Comparison of ENCODE assay signal across 9 mouse cellular contexts in genomic region chr14:93474991-93475390, GRCm38 (mm10).
DNase-seq lines count a peak whose midpoint lies in the region; ATAC-seq and TF ChIP-seq lines count a peak whose summit lies in the region.
"Had no signal": no experiment of that assay in that cellular context is flagged by ENCODE, and none has a peak within 500 bp of the region (broad histone marks: within the 10 kb centered on the region; RNA-seq: fewer than 3 reads in every experiment).

No protein-coding gene starts in this region.

- WGBS in heart, embryonic 11.5 days (ENCODE audit: insufficient replicate concordance) = 52% methylated on average over 2 of the region's 2 CpGs
- WGBS in stomach, postnatal 0 days = 9% methylated on average over 2 of the region's 2 CpGs

- TF ChIP-seq EP300 in stomach, postnatal 0 days (optimal IDR thresholded peaks at IDR 0.05) = no peak

- H3K27ac ChIP-seq in heart, embryonic 11.5 days (ENCODE audit: low read depth, low read length) = no peak overlapping the region
- no peak overlapping the region for H3K27ac ChIP-seq in stomach, postnatal 0 days (replicated peaks)

- DNase-seq in heart, adult 11 months = peak; percentile 89
- peak; percentile 24 for DNase-seq in 416B (ENCODE audit: low read depth)
- DNase-seq in cerebellum, adult 11 months = peak; percentile 64
- peak; percentile 59 for DNase-seq in heart, postnatal 4 days
- DNase-seq in stomach, postnatal 0 days (ENCODE audit: low spot score) = no peak
- DNase-seq: gastrocnemius, postnatal 14 days had no signal

- no peaks in the 10 kb centered on the region for H3K36me3 ChIP-seq in heart, embryonic 11.5 days (ENCODE audit: control insufficient read depth, insufficient read depth, low read length)
- no peaks in the 10 kb centered on the region for H3K36me3 ChIP-seq in stomach, postnatal 0 days (ENCODE audit: control insufficient read depth, insufficient read depth, low read length)

- no peak for ATAC-seq in heart, embryonic 11.5 days (replicated peaks; ENCODE audit: insufficient number of reproducible peaks, low FRiP score, low TSS enrichment)
- no peak for ATAC-seq in monocyte, adult 5-6 weeks (replicated peaks; ENCODE audit: insufficient number of reproducible peaks, low FRiP score, low TSS enrichment, poor library complexity, severe bottlenecking)
- ATAC-seq in stomach, postnatal 0 days (ENCODE audit: low FRiP score, low TSS enrichment) = no peak
- ATAC-seq in megakaryocyte progenitor cell, adult 5-6 weeks (replicated peaks; ENCODE audit: poor library complexity) = no peak

- no peak overlapping the region for H3K9ac ChIP-seq in heart, embryonic 11.5 days (ENCODE audit: low read depth, low read length)
- H3K9ac ChIP-seq in stomach, postnatal 0 days (ENCODE audit: low read length) = no peak overlapping the region

- H3K27me3 ChIP-seq in heart, embryonic 11.5 days (ENCODE audit: control insufficient read depth, insufficient read depth, low read length) = no peaks in the 10 kb centered on the region
- H3K27me3 ChIP-seq in stomach, postnatal 0 days (ENCODE audit: control insufficient read depth, insufficient read depth, low read length) = no peaks in the 10 kb centered on the region

- H3K4me1 ChIP-seq in heart, embryonic 11.5 days (ENCODE audit: control insufficient read depth, insufficient read depth, low read length) = no peaks in the 10 kb centered on the region
- no peaks in the 10 kb centered on the region for H3K4me1 ChIP-seq in stomach, postnatal 0 days (replicated peaks; ENCODE audit: control insufficient read depth, insufficient read depth)

- H3K4me2 ChIP-seq in heart, embryonic 11.5 days = no peak overlapping the region
- H3K4me2 ChIP-seq in stomach, postnatal 0 days (replicated peaks; ENCODE audit: low read depth) = no peak overlapping the region

- no peaks in the 10 kb centered on the region for H3K9me3 ChIP-seq in heart, embryonic 11.5 days (replicated peaks; ENCODE audit: control insufficient read depth, low read length)
- H3K9me3 ChIP-seq in stomach, postnatal 0 days (ENCODE audit: control insufficient read depth, low read length) = no peaks in the 10 kb centered on the region

- TF ChIP-seq CTCF in stomach, postnatal 0 days (IDR thresholded peaks at IDR 0.05; ENCODE audit: low read depth) = no peak

- H3K4me3 ChIP-seq in heart, embryonic 11.5 days (ENCODE audit: low read depth, low read length) = no peak overlapping the region
- H3K4me3 ChIP-seq in stomach, postnatal 0 days (ENCODE audit: low read depth, low read length) = no peak overlapping the region
